Mouse (Mus musculus) embryo, embryonic 9.5 days (tissue): Measurements from ENCODE around the gene Scaper.

Experiments
- DNase-seq: peaks from one replicate; pipeline ENCODE4 v3.0.0-alpha.2; 2017; ENCODE audit errors: extremely low spot score

Scaper gene

DNA sequence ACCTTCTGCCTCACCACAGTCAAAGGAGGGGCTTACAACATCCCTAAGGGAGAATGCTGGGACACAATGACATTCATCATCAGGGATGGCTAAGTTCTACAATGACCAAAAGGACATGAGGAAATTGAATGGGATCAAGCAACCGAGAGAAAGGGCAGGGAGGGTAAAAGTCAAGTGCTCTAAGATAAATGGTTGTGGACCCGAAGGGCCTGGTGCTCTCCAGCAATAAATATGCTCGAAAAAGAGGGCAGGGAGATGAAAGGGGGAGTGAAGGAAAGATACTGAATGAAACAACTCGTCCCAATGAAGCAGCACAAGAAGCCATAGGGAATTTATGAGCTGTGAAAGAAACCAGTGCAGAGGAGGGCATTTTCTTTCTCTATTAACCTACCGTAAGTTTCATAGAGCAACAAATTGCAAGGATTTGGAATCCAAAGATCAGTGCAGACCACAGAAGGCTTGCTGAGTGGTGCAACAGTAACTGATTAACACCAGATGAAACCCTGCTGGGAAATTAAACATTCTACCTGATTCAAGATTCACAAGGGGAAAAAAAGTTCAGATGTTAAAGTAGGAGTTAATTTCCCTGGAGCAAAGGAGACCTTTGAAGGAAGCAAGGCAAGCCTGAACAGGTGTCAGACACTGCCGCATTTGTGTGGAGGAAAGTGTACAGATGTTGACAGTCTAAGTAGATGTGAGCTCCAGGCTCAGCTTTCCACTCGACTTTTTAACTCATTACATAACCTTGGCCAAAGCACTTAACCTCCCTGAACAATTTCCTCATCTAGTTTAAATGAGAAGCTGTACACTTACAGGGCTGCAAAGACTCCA is 329.0 kb downstream of the Scaper start:
- DNase-seq, result peak; percentile 19

DNA sequence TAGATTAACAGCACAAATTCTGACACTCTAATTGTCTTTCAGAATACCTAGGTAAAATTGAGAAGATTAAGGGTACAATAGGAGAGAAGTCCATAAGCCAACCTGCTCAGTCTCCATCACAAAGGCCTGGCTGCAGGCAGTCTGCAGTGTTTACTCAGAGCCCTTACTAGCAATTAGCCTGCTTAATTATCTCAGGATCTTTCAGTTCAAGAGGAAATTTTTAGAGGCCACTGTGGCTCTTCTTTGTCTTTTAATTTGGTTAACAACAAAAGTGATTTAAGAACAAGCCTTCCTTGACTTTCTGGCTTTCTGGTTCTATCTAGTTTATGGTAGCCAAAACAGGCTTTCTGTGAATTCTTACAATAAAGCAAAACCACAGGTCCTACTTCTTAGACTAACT is 339.3 kb downstream of the Scaper start:
- DNase-seq, result no peak

- no peak for DNase-seq
Observed at GRCm38 (mm10) chr9:55586141-55586540, 351.8 kb downstream of the Scaper start.

DNA sequence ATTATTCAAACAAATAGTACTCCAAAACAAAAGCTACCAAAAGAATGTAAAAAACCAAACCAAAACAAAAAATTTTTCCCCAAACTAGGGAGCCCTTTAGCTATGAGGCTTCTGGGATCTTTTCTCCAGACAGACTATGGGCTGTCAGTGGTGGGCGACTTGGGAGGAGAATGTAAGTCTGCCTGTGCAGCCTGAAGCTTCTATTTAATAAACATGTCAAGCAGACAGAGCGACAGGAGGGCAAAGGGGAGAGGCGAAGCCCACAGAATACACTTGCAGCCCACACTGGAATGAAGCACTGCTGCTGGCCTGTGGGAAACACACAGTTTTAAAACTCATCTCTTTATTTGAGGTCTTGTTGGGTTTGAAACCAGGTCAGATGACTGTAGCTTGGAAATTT is 356.5 kb downstream of the Scaper start:
- peak; percentile 29 for DNase-seq

- DNase-seq, result no peak
Observed at GRCm38 (mm10) chr9:55576571-55576970, 361.3 kb downstream of the Scaper start.

- no peak for DNase-seq
Observed at GRCm38 (mm10) chr9:55571071-55571470, 366.8 kb downstream of the Scaper start.

- no peak for DNase-seq
Observed at GRCm38 (mm10) chr9:55568466-55569159, 369.3 kb downstream of the Scaper start.

GRCm38 (mm10) chr9:55560960-55561359 is 377.0 kb downstream of the Scaper start:
- DNase-seq, result no peak

- no peak for DNase-seq
Observed at GRCm38 (mm10) chr9:55554986-55555385, 382.9 kb downstream of the Scaper start.

DNA sequence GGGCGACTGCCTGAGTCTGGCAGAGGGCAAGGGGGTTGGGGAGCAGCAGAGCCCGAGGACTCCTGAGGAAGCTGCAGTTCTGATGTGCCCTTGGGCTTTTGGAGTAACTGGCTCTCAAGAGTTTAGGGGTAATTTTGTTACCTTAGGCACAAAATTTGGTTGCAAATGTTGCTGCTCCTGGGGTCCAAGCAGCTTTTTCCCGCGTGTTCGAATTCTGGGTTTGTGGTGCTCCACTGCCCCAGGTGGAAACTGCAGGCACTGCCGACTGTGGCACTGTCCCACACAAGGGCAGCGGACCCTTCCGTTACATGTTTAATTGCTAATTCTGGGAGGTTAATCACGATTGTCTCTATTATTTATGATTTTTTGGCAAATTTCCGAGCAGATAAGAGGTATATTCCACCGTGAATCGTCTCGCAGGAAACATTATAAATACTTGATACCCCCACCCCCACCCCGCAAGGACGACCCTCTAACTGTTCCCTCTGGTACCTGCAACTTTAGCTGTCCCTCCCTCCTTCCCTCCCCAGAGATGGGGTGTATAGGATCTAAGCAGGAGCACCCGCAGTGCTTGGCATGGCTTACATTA is 388.5 kb downstream of the Scaper start:
- peak; percentile 33 for DNase-seq

GRCm38 (mm10) chr9:55548871-55549270 is 389.0 kb downstream of the Scaper start:
- peak; percentile 22 for DNase-seq

- DNase-seq, result peak; percentile 66
Observed at GRCm38 (mm10) chr9:55546176-55547010, 391.5 kb downstream of the Scaper start.

GRCm38 (mm10) chr9:55545556-55546175 is 392.3 kb downstream of the Scaper start:
- no peak for DNase-seq

GRCm38 (mm10) chr9:55544861-55545555 is 392.9 kb downstream of the Scaper start:
- DNase-seq, result peak; percentile 59

DNA sequence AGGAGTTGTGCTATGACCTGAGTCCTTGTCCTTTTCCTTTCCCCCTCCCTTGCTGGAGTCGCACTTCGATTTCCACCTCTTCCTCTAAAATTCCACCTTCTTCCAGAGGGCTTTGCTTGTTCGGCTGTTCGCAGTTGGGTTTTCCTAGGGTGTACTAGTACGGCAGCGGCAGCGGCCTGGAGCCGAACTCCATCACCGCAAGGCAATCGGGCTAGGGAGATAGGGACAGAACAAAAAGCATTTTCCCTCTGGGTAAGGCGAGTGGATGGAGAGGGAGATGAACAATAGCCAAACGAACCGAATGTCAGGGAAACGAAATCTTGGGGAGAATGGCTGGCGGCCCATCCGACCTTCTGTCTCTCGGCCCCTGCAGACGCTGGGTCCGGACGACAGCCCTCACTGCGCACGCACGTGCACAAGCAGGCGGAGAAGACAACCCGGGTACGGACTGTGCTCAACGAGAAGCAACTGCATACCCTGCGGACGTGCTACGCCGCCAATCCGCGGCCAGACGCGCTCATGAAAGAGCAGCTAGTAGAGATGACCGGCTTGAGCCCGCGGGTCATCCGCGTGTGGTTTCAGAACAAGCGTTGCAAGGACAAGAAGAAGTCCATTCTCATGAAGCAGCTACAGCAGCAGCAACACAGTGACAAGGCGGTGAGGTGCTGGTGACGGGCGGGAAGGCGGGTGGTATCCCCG is 394.1 kb downstream of the Scaper start:
- DNase-seq, result peak; percentile 76

DNA sequence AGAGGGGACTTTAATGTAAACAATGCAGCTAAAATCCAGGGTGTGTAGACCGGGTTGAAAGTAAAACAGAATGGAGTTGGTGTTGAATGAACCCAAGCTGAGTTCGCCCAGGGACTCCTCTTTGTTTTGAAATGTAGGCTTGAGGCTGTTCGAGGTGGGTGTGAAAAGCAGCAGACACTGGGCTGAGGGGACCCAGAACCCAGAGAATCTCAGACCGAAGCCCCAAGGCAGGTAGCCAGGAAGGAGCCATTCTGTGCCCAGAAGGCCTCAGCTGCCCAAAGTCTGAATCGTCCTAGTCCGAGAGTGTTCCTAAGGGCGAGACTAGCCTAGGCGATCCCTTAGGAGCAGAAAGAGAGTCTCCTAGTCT is 394.6 kb downstream of the Scaper start:
- DNase-seq, result no peak

DNA sequence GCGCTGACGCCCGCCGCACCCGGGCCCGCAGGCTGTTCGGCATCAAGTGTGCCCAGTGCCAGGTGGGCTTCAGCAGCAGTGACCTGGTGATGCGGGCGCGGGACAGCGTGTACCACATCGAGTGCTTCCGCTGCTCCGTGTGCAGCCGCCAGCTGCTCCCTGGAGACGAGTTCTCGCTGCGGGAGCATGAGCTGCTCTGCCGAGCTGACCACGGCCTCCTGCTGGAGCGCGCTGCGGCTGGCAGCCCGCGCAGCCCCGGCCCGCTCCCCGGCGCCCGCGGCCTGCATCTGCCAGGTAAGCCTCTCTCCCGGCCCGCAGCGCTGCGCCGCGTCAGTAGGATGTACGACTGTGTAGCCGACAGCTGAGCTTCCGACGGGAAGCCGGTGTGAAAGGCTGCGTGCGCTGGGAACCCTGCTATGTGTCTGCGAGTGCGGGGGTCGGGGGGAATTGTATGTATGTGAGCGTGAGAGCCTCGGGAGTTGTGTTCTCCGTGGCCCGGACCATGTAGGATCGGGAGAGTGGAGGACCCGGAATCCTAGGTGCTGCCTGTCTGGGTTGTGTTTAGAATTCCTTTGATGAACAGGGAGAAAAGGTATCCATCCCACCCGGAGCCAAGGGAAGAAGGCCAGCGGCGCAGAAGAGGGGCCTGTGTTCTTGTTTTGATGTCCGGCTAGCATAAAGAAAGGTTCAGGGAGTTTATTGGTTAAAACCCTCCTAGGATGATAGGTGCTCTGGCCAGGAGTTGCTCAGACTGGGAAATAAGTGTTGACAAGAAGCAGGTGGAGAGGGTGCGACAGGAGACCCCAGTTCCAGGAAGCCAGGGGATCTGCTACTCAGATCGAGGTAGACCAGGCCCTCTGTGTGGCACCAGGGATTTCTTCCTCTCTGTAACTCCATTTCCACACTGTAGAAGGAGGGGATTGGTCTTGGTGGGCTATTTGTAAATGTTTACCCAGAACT is 395.3 kb downstream of the Scaper start:
- peak; percentile 46 for DNase-seq

DNA sequence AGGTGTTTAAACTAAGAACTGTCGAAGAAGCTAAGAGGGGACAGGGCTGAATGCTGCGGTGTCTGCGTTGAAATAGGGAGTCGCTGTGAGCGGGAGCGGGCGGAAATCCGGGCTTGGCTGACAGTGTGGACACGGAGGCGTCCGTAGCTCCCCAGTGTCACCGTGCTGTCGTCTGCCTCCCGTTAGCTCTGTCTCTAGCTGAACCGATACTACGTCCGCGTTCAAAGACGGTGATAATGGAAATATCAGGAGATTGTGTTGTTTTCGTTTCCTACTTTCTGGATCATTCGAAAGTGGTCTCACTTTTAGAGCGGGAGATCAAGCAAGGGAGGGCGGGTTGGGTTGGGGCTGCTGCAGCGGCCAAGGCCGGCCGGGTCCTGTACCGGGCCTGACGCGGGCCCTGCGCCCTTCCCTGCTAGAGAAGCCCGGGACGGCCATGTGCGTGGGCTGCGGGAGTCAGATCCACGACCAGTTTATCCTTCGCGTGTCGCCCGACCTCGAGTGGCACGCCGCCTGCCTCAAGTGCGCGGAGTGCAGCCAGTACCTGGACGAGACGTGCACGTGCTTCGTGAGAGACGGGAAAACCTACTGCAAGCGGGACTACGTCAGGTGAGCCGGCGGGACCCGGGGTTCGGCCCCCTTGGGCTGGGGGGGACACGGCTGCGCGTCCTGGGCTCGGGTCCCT is 396.1 kb downstream of the Scaper start:
- peak; percentile 56 for DNase-seq
